30 mouse cellular contexts compared by ENCODE assay signal in genomic region chr11:118627541-118627940, GRCm38 (mm10).
DNase-seq lines count a peak whose midpoint lies in the region; ATAC-seq and TF ChIP-seq lines count a peak whose summit lies in the region.
"Had no signal": no experiment of that assay in that cellular context is flagged by ENCODE, and none has a peak within 500 bp of the region (broad histone marks: within the 10 kb centered on the region; RNA-seq: fewer than 3 reads in every experiment).

No protein-coding gene starts in this region.

- TF ChIP-seq POLR2A in CH12.LX (IDR thresholded peaks at IDR 0.05; ENCODE audit: low read depth, low read length) = no peak

- dilution Hi-C loops in CH12.LX (cut with MboI; ENCODE audit: extremely low pct_ligation_motif_present, extremely low pct_unique_long_range_greater_than_20kb, low sequenced_read_pairs) = no loop called here

- no peaks in the 10 kb centered on the region for H3K9me3 ChIP-seq in hindbrain, embryonic 10.5 days
- no peaks in the 10 kb centered on the region for H3K9me3 ChIP-seq in hindbrain, embryonic 16.5 days (ENCODE audit: control insufficient read depth, low read length)
- peaks cover 11% of the 10 kb centered on the region for H3K9me3 ChIP-seq in CH12.LX (replicated peaks; ENCODE audit: low read length)
- H3K9me3 ChIP-seq in hindbrain, embryonic 12.5 days (replicated peaks) = no peaks in the 10 kb centered on the region
- H3K9me3 ChIP-seq in neural tube, embryonic 13.5 days = no peaks in the 10 kb centered on the region
- no peaks in the 10 kb centered on the region for H3K9me3 ChIP-seq in stomach, postnatal 0 days (ENCODE audit: control insufficient read depth, low read length)
- H3K9me3 ChIP-seq: forebrain, embryonic 13.5 days; heart, embryonic 12.5 days; kidney, embryonic 15.5 days; liver, embryonic 12.5 days; midbrain, embryonic 12.5 days; stomach, embryonic 15.5 days had no signal

- no peak for TF ChIP-seq RAD21 in CH12.LX (IDR thresholded peaks at IDR 0.05; ENCODE audit: low read depth, low read length)

- no peak overlapping the region for H3K4me3 ChIP-seq in hindbrain, embryonic 10.5 days
- H3K4me3 ChIP-seq in hindbrain, embryonic 16.5 days (ENCODE audit: low read length) = no peak overlapping the region
- no peak overlapping the region for H3K4me3 ChIP-seq in CH12.LX (replicated peaks in 1 of 3; ENCODE audit: low read depth in 2 of 3, low read length in 2 of 3, poor library complexity in 1 of 3)
- H3K4me3 ChIP-seq in hindbrain, embryonic 12.5 days = no peak overlapping the region
- no peak overlapping the region for H3K4me3 ChIP-seq in neural tube, embryonic 13.5 days
- no peak overlapping the region for H3K4me3 ChIP-seq in stomach, postnatal 0 days (ENCODE audit: low read depth, low read length)
- H3K4me3 ChIP-seq: erythroblast, embryonic 14.5 days; forebrain, embryonic 13.5 days; heart, embryonic 12.5 days; kidney, embryonic 15.5 days; layer of hippocampus, adult 2 months; liver, embryonic 12.5 days; midbrain, embryonic 12.5 days; stomach, embryonic 15.5 days had no signal

- WGBS in hindbrain, embryonic 10.5 days = 71% methylated on average over 5 of the region's 5 CpGs
- 68% methylated on average over 5 of the region's 5 CpGs for WGBS in hindbrain, embryonic 16.5 days
- WGBS in hindbrain, embryonic 12.5 days = 69% methylated on average over 5 of the region's 5 CpGs
- WGBS in neural tube, embryonic 13.5 days = 69% methylated on average over 5 of the region's 5 CpGs
- WGBS in stomach, postnatal 0 days = 68% methylated on average over 5 of the region's 5 CpGs

- H3K36me3 ChIP-seq in hindbrain, embryonic 10.5 days = no peaks in the 10 kb centered on the region
- no peaks in the 10 kb centered on the region for H3K36me3 ChIP-seq in hindbrain, embryonic 16.5 days (ENCODE audit: control insufficient read depth, insufficient read depth, low read length)
- no peaks in the 10 kb centered on the region for H3K36me3 ChIP-seq in CH12.LX (replicated peaks in 1 of 2; ENCODE audit: control insufficient read depth in 1 of 2, insufficient read depth in 1 of 2, low read length in 1 of 2)
- no peaks in the 10 kb centered on the region for H3K36me3 ChIP-seq in hindbrain, embryonic 12.5 days
- no peaks in the 10 kb centered on the region for H3K36me3 ChIP-seq in neural tube, embryonic 13.5 days
- H3K36me3 ChIP-seq in stomach, postnatal 0 days (ENCODE audit: control insufficient read depth, insufficient read depth, low read length) = no peaks in the 10 kb centered on the region
- H3K36me3 ChIP-seq: heart, embryonic 12.5 days; kidney, embryonic 15.5 days; liver, embryonic 12.5 days; midbrain, embryonic 12.5 days; stomach, embryonic 15.5 days had no signal

- H3K4me1 ChIP-seq in hindbrain, embryonic 10.5 days (replicated peaks) = peaks cover 28% of the 10 kb centered on the region
- peaks cover 8% of the 10 kb centered on the region for H3K4me1 ChIP-seq in hindbrain, embryonic 16.5 days (ENCODE audit: control insufficient read depth, insufficient read depth, low read depth, low read length)
- no peaks in the 10 kb centered on the region for H3K4me1 ChIP-seq in CH12.LX (ENCODE audit: control insufficient read depth in 1 of 2, insufficient read depth in 2 of 2)
- peaks cover 26% of the 10 kb centered on the region for H3K4me1 ChIP-seq in hindbrain, embryonic 12.5 days
- H3K4me1 ChIP-seq in neural tube, embryonic 13.5 days (replicated peaks) = peaks cover 51% of the 10 kb centered on the region
- H3K4me1 ChIP-seq in stomach, postnatal 0 days (replicated peaks; ENCODE audit: control insufficient read depth, insufficient read depth) = no peaks in the 10 kb centered on the region
- H3K4me1 ChIP-seq: heart, embryonic 12.5 days; kidney, embryonic 15.5 days; liver, embryonic 12.5 days; stomach, embryonic 15.5 days had no signal

- no peak for ATAC-seq in hindbrain, embryonic 16.5 days
- ATAC-seq in hindbrain, embryonic 12.5 days (ENCODE audit: low FRiP score) = no peak
- no peak for ATAC-seq in neural tube, embryonic 13.5 days (ENCODE audit: low read depth)
- no peak for ATAC-seq in stomach, postnatal 0 days (ENCODE audit: low FRiP score, low TSS enrichment)
- ATAC-seq: CD4-positive, CD25-positive, alpha-beta regulatory T cell, adult 4 months; forebrain, embryonic 13.5 days; liver, embryonic 12.5 days; liver, postnatal 0 days had no signal

- H3K27me3 ChIP-seq in hindbrain, embryonic 10.5 days (ENCODE audit: insufficient read depth, poor library complexity, severe bottlenecking) = no peaks in the 10 kb centered on the region; the same call in 1 of the 2 replicates
- H3K27me3 ChIP-seq in hindbrain, embryonic 16.5 days (replicated peaks; ENCODE audit: control insufficient read depth, insufficient read depth, low read length) = no peaks in the 10 kb centered on the region
- peaks cover 91% of the 10 kb centered on the region for H3K27me3 ChIP-seq in CH12.LX (replicated peaks)
- no peaks in the 10 kb centered on the region; the same call in 1 of the 2 replicates for H3K27me3 ChIP-seq in hindbrain, embryonic 12.5 days
- no peaks in the 10 kb centered on the region for H3K27me3 ChIP-seq in neural tube, embryonic 13.5 days
- H3K27me3 ChIP-seq in stomach, postnatal 0 days (ENCODE audit: control insufficient read depth, insufficient read depth, low read length) = no peaks in the 10 kb centered on the region
- H3K27me3 ChIP-seq: forebrain, embryonic 13.5 days; heart, embryonic 12.5 days; kidney, embryonic 15.5 days; liver, embryonic 12.5 days; midbrain, embryonic 12.5 days; stomach, embryonic 15.5 days had no signal

- peak overlapping the region; percentile 19 for H3K27ac ChIP-seq in hindbrain, embryonic 10.5 days
- H3K27ac ChIP-seq in hindbrain, embryonic 16.5 days (ENCODE audit: low read depth, low read length) = no peak overlapping the region
- H3K27ac ChIP-seq in CH12.LX (ENCODE audit: insufficient read depth, low read depth) = no peak overlapping the region
- H3K27ac ChIP-seq in hindbrain, embryonic 12.5 days = peak overlapping the region; percentile 40
- peak overlapping the region; percentile 77 for H3K27ac ChIP-seq in neural tube, embryonic 13.5 days (replicated peaks)
- H3K27ac ChIP-seq in stomach, postnatal 0 days (replicated peaks) = no peak overlapping the region
- H3K27ac ChIP-seq: forebrain, embryonic 13.5 days; kidney, embryonic 15.5 days; liver, embryonic 12.5 days; midbrain, embryonic 12.5 days; stomach, embryonic 15.5 days had no signal

- no peak overlapping the region for H3K9ac ChIP-seq in hindbrain, embryonic 16.5 days (ENCODE audit: low read depth, low read length)
- no peak overlapping the region for H3K9ac ChIP-seq in CH12.LX (ENCODE audit: insufficient read depth, low read depth)
- no peak overlapping the region for H3K9ac ChIP-seq in hindbrain, embryonic 12.5 days
- H3K9ac ChIP-seq in neural tube, embryonic 13.5 days = peak overlapping the region; percentile 32; the same call in 1 of the 2 replicates
- H3K9ac ChIP-seq in stomach, postnatal 0 days (ENCODE audit: low read length) = no peak overlapping the region
- H3K9ac ChIP-seq: forebrain, embryonic 13.5 days; heart, embryonic 12.5 days; kidney, embryonic 15.5 days; liver, embryonic 12.5 days; liver, postnatal 0 days; midbrain, embryonic 12.5 days; stomach, embryonic 15.5 days had no signal

- H3K79me2 ChIP-seq in CH12.LX (replicated peaks; ENCODE audit: control insufficient read depth, extremely low read depth, insufficient read depth, poor library complexity, severe bottlenecking) = no peaks in the 10 kb centered on the region

- in situ Hi-C loops in CH12.LX (cut with MboI; ENCODE audit: low pct_ligation_motif_present, low pct_unique_long_range_greater_than_20kb, low sequenced_read_pairs) = no loop called here

- no peak for TF ChIP-seq CTCF in CH12.LX (conservative IDR thresholded peaks at IDR 0.05 in 1 of 2, IDR thresholded peaks at IDR 0.05 in 1 of 2; ENCODE audit: low read depth in 2 of 2, low read length in 2 of 2)
- no peak for TF ChIP-seq CTCF in stomach, postnatal 0 days (IDR thresholded peaks at IDR 0.05; ENCODE audit: low read depth)

- TF ChIP-seq EP300 in CH12.LX (IDR thresholded peaks at IDR 0.05; ENCODE audit: low read length) = no peak
- TF ChIP-seq EP300 in stomach, postnatal 0 days (optimal IDR thresholded peaks at IDR 0.05) = no peak

- no peak for DNase-seq in hindbrain, embryonic 10.5 days (ENCODE audit: low spot score)
- DNase-seq in CH12.LX (ENCODE audit: extremely low read depth) = no peak
- no peak for DNase-seq in stomach, postnatal 0 days (ENCODE audit: low spot score)
- no peak for DNase-seq in gastrocnemius, adult 8-10 months (ENCODE audit: low spot score in 2 of 2)
- DNase-seq: adrenal gland, postnatal 36 days; cerebellum, adult 2 months; cerebellum, postnatal 14 days; gastrocnemius, postnatal 25 days; heart, adult 18-20 months; heart, postnatal 4 days; kidney, adult 18-20 months; kidney, postnatal 25 days; left cerebral cortex, postnatal 4 days; liver, postnatal 0 days; lung, postnatal 36 days; retina, postnatal 1 day; right cerebral cortex, postnatal 25 days; thymus, postnatal 14 days had no signal

- no peak overlapping the region for H3K4me2 ChIP-seq in hindbrain, embryonic 16.5 days (ENCODE audit: low read length)
- H3K4me2 ChIP-seq in CH12.LX (ENCODE audit: insufficient read depth, low read depth, poor library complexity, severe bottlenecking) = no peak overlapping the region
- H3K4me2 ChIP-seq in hindbrain, embryonic 12.5 days (replicated peaks) = no peak overlapping the region
- no peak overlapping the region for H3K4me2 ChIP-seq in neural tube, embryonic 13.5 days
- no peak overlapping the region for H3K4me2 ChIP-seq in stomach, postnatal 0 days (replicated peaks; ENCODE audit: low read depth)
- H3K4me2 ChIP-seq: forebrain, embryonic 13.5 days; heart, embryonic 12.5 days; kidney, embryonic 15.5 days; liver, embryonic 12.5 days; midbrain, embryonic 12.5 days; stomach, embryonic 15.5 days had no signal

TF ChIP-seq in CH12.LX, 34 proteins besides CTCF, POLR2A, EP300 and RAD21:
- peak; percentile 74; the same call in 1 of the 2 replicates for TF ChIP-seq MAFK (IDR thresholded peaks at IDR 0.05; ENCODE audit: insufficient replicate concordance, low read length)
- no peak for TF ChIP-seq IRF4 (IDR thresholded peaks at IDR 0.05; ENCODE audit: low read depth, low read length)

Comparison
In these comparisons a context has a peak if more than half of its experiments do, and no peak if none do; other contexts are left out.
1. H3K27ac ChIP-seq: peak in hindbrain, embryonic 10.5 days (single experiment), hindbrain, embryonic 12.5 days (single experiment) and neural tube, embryonic 13.5 days (single experiment); none in hindbrain, embryonic 16.5 days (single experiment), CH12.LX (single experiment) and stomach, postnatal 0 days (single experiment).